Mouse (Mus musculus) mouse trophoblast stem cell (cell line): ENCODE data around the gene Gm4177.
"Not testable (repeated sequence)": the region's sequence is repeated elsewhere in the genome, so short reads cannot be mapped to it uniquely, and the experiment has no call there.

ENCODE experiments used
- in situ Hi-C, 2 experiments: fragments of 300-500 bp; cut with MseI, MboI; formaldehyde crosslinking; loops; 2 replicates in 1 of 2; 3 replicates in 1 of 2; pipeline ENCODE4 v1.15.1; 2025

The Gm4177 gene

GRCm38 (mm10) chr7:21796628-21797027 lies at the start of gene Gm4177:
Gm4177 (minus strand) TSS chr7:21796728.
- in situ Hi-C loops: not testable (repeated sequence)

GRCm38 (mm10) chr7:21844167-21844566 lies 47.6 kb upstream of the Gm4177 start, which contains the start of gene Gm5725:
Gm5725 (minus strand) TSS chr7:21844267.
- in situ Hi-C loops: not testable (repeated sequence)

GRCm38 (mm10) chr7:21832051-21832450 lies 35.5 kb upstream of the Gm4177 start, which contains the start of gene Vmn1r135:
Vmn1r135 (plus strand) TSS chr7:21832351.
- in situ Hi-C loops: not testable (repeated sequence)

- in situ Hi-C loops: not testable (repeated sequence)
These were observed 35.2 kb downstream of the Gm4177 start, which contains the start of gene Gm4175 for GRCm38 (mm10) chr7:21761375-21761774. Gm4175 (minus strand) TSS chr7:21761475.
